Mouse (Mus musculus): ENCODE data around the gene Xlr3a. TPM values are rescaled to one million over a fixed set of nuclear protein-coding genes. Genes with fewer than 3 reads are reported as not detected.

The Xlr3a gene
- 1 to 10 TPM in 1 of 2 experiments, not detected in 1; 2.1 TPM for total RNA-seq (2023)

GRCm38 (mm10) chrX:73096941-73097508, at the start of gene Xlr3a:
Gene Xlr3a (minus strand): TSS chrX:73097095.

GRCm38 (mm10) chrX:73116747-73117146, 19.9 kb upstream of the Xlr3a start, which contains the start of gene Gm14685:
Gene Gm14685 (plus strand): TSS chrX:73117047.

GRCm38 (mm10) chrX:73082267-73083055, 14.4 kb downstream of the Xlr3a start, which contains the start of gene Xlr4a:
Gene Xlr4a (minus strand): TSS chrX:73082478.

GRCm38 (mm10) chrX:73064415-73064793, 32.5 kb downstream of the Xlr3a start, which contains the start of gene Pnma3:
Gene Pnma3 (plus strand): TSS chrX:73064787.

GRCm38 (mm10) chrX:73037003-73037402, 59.9 kb downstream of the Xlr3a start, which contains the start of gene Pnma5:
Gene Pnma5 (minus strand): TSS chrX:73037103.

Other genes with a start within 250 kb of the Xlr3a start
- gene Cetn2, start 178.7 kb downstream of the Xlr3a start, total RNA-seq (2023) = 10 to 100 TPM; 46.2 to 53.4 TPM
- gene Nsdhl, start 178.5 kb downstream of the Xlr3a start, total RNA-seq (2023) = 10 to 100 TPM; 10.1 to 12.5 TPM
- not detected for gene Zfp185, start 109.8 kb downstream of the Xlr3a start, total RNA-seq (2023)
- gene Pnma5, start 60.0 kb downstream of the Xlr3a start, total RNA-seq (2023) = 1 to 10 TPM in 1 of 2 experiments, under 1 TPM in 1; 0.75 to 2.1 TPM
- not detected for gene Pnma3, start 32.3 kb downstream of the Xlr3a start, total RNA-seq (2023)
- 10 to 100 TPM in 1 of 2 experiments, 1 to 10 TPM in 1; 3.6 to 16.1 TPM for gene Xlr4a, start 14.6 kb downstream of the Xlr3a start, total RNA-seq (2023)
- under 1 TPM; 0.17 to 0.21 TPM for gene Gm14685, start 20.0 kb upstream of the Xlr3a start, total RNA-seq (2023)
- not detected for gene Xlr5b, start 51.7 kb upstream of the Xlr3a start, total RNA-seq (2023)
- gene DXBay18, start 52.4 kb upstream of the Xlr3a start, total RNA-seq (2023) = not detected
- gene Spin2d, start 79.9 kb upstream of the Xlr3a start, total RNA-seq (2023) = not detected
- 10 to 100 TPM in 1 of 2 experiments, 1 to 10 TPM in 1; 5.9 to 24.8 TPM for gene Xlr3b, start 95.1 kb upstream of the Xlr3a start, total RNA-seq (2023)
- 10 to 100 TPM; 21.7 to 36.8 TPM for gene Xlr4b, start 117.2 kb upstream of the Xlr3a start, total RNA-seq (2023)
- 10 to 100 TPM; 11.0 to 12.9 TPM for gene F8a, start 131.2 kb upstream of the Xlr3a start, total RNA-seq (2023)
- 10 to 100 TPM in 1 of 2 experiments, 1 to 10 TPM in 1; 3.9 to 15.2 TPM for gene Xlr4c, start 146.0 kb upstream of the Xlr3a start, total RNA-seq (2023)
- not detected for gene Xlr3c, start 168.3 kb upstream of the Xlr3a start, total RNA-seq (2023)
- gene Xlr5a, start 195.9 kb upstream of the Xlr3a start, total RNA-seq (2023) = not detected
- not detected for gene Xlr5c, start 195.9 kb upstream of the Xlr3a start, total RNA-seq (2023)
- gene Gm45015, start 239.7 kb upstream of the Xlr3a start, total RNA-seq (2023) = not detected
- gene Zfp275, start 245.5 kb upstream of the Xlr3a start, total RNA-seq (2023) = 10 to 100 TPM; 33.6 to 35.4 TPM

Data from B cell, adult 67 days (primary cell).